Mouse (Mus musculus) lung, adult 2 months (tissue): ENCODE data around the gene Baz1b. TPM values are rescaled to one million over a fixed set of nuclear protein-coding genes. Genes with fewer than 3 reads are reported as not detected.

Experiments
- DNase-seq: peaks from one replicate; pipeline ENCODE4 v3.0.0; 2022
- H3K4me1 ChIP-seq: fragments of 200-500 bp; 2 replicates; pipeline ENCODE4 v1.6.1; 2011; ENCODE audit warnings: low read length; ENCODE audit not compliant: control insufficient read depth, insufficient read depth
- H3K4me3 ChIP-seq: fragments of 200-500 bp; replicated peaks from 2 replicates; pipeline ENCODE3; 2011; ENCODE audit warnings: low read depth, mild to moderate bottlenecking, control low read depth, low read length; ENCODE audit errors: extremely low read depth
- CTCF ChIP-seq: fragments of 200-500 bp; IDR thresholded peaks from 2 replicates; pipeline ENCODE4 v1.5.1; 2011; ENCODE audit warnings: mild to moderate bottlenecking, low read length, control low read depth; ENCODE audit not compliant: insufficient read depth
- POLR2A ChIP-seq: fragments of 200-500 bp; IDR thresholded peaks from 2 replicates; pipeline ENCODE4 v1.6.1; 2011; ENCODE audit warnings: low read depth, mild to moderate bottlenecking, control low read depth, low read length, borderline replicate concordance; ENCODE audit errors: extremely low read depth
- WGBS: fragments of 180-500 bp; shearing (Covaris S2); methylation state at CpG from one replicate; pipeline ENCODE4 v1.1.7; 2018; 5-methylcytosine and 5-hydroxymethylcytosine counted together
- polyA plus RNA-seq: library from polyadenylated mRNA; depleted of rRNA; stranded (reverse); fragments of >200 nt; gene quantifications from 2 replicates; pipeline ENCODE4 v1.2.3, GENCODE M21; 2012

The Baz1b gene
- polyA plus RNA-seq, 1 experiment, result 23.4 TPM

GRCm38 (mm10) chr5:135175086-135175485, 12.0 kb upstream of the Baz1b start:
- DNase-seq, result no peak
- no peak for TF ChIP-seq CTCF
- H3K4me1 ChIP-seq, result no peaks in the 10 kb centered on the region
- H3K4me3 ChIP-seq, result no peak overlapping the region

- TF ChIP-seq POLR2A (no peak), CTCF (no peak)
- no peak for DNase-seq
- H3K4me1 ChIP-seq, result 0 out of 2 replicates have a peak, but pooled peaks cover 3% of the 10 kb centered on the region
- no peak overlapping the region for H3K4me3 ChIP-seq
- 75% methylated on average over 3 of the region's 3 CpGs for WGBS
Observed at GRCm38 (mm10) chr5:135178523-135178922, 8.5 kb upstream of the Baz1b start.

- no peak for TF ChIP-seq POLR2A
- TF ChIP-seq CTCF, result no peak
- H3K4me3 ChIP-seq, result no peak overlapping the region
- no peak for DNase-seq
- 82% methylated on average over 4 of the region's 4 CpGs for WGBS
- 0 out of 2 replicates have a peak, but pooled peaks cover 3% of the 10 kb centered on the region for H3K4me1 ChIP-seq
Observed at GRCm38 (mm10) chr5:135178996-135179395, 8.1 kb upstream of the Baz1b start.

GRCm38 (mm10) chr5:135179616-135180015, 7.4 kb upstream of the Baz1b start:
- Histone ChIP-seq H3K4me1 (0 out of 2 replicates have a peak, but pooled peaks cover 3% of the 10 kb centered on the region), H3K4me3 (no peak overlapping the region)
- TF ChIP-seq CTCF, result no peak
- TF ChIP-seq POLR2A, result no peak
- DNase-seq, result no peak
- WGBS, result 85% methylated on average over 7 of the region's 7 CpGs

GRCm38 (mm10) chr5:135180796-135181195, 6.3 kb upstream of the Baz1b start:
- DNase-seq, result no peak
- 92% methylated on average over 14 of the region's 14 CpGs for WGBS
- H3K4me3 ChIP-seq, result no peak overlapping the region
- 0 out of 2 replicates have a peak, but pooled peaks cover 3% of the 10 kb centered on the region for H3K4me1 ChIP-seq
- TF ChIP-seq POLR2A (no peak), CTCF (no peak)

GRCm38 (mm10) chr5:135181776-135182175, 5.3 kb upstream of the Baz1b start:
- WGBS, result 82% methylated on average over 6 of the region's 6 CpGs
- no peak for DNase-seq
- Histone ChIP-seq H3K4me3 (no peak overlapping the region), H3K4me1 (peaks cover 6% of the 10 kb centered on the region; the same call in 1 of the 2 replicates)
- TF ChIP-seq POLR2A (no peak), CTCF (no peak)

GRCm38 (mm10) chr5:135183131-135183861, 3.8 kb upstream of the Baz1b start:
- Histone ChIP-seq H3K4me1 (peaks cover 6% of the 10 kb centered on the region; the same call in 1 of the 2 replicates), H3K4me3 (no peak overlapping the region)
- no peak for DNase-seq
- WGBS, result 26% methylated on average over 8 of the region's 8 CpGs
- TF ChIP-seq POLR2A (no peak), CTCF (no peak)

GRCm38 (mm10) chr5:135185016-135185415, 2.0 kb upstream of the Baz1b start:
- no peak for DNase-seq
- WGBS, result 91% methylated on average over 3 of the region's 3 CpGs
- Histone ChIP-seq H3K4me3 (no peak overlapping the region), H3K4me1 (peaks cover 13% of the 10 kb centered on the region)
- TF ChIP-seq POLR2A (no peak), CTCF (no peak)

GRCm38 (mm10) chr5:135185596-135185995, 1.5 kb upstream of the Baz1b start:
- DNase-seq, result no peak
- H3K4me1 ChIP-seq, result peaks cover 13% of the 10 kb centered on the region
- WGBS, result 38% methylated on average over 3 of the region's 3 CpGs
- H3K4me3 ChIP-seq, result no peak overlapping the region
- TF ChIP-seq CTCF, result 0 out of 2 replicates have a peak, but pooled peaks have one; percentile 21
- TF ChIP-seq POLR2A, result no peak

- H3K4me1 ChIP-seq, result peaks cover 13% of the 10 kb centered on the region
- no peak for TF ChIP-seq POLR2A
- TF ChIP-seq CTCF, result no peak
- H3K4me3 ChIP-seq, result peak overlapping the region; percentile 72
- DNase-seq, result no peak
- WGBS, result 17% methylated on average over 10 of the region's 10 CpGs
Observed at GRCm38 (mm10) chr5:135186231-135186620, 838 bp upstream of the Baz1b start.
